Mouse (Mus musculus): Measurements from ENCODE around the gene Zfp984. TPM values are rescaled to one million over a fixed set of nuclear protein-coding genes. Genes with fewer than 3 reads are reported as not detected.
A peak's percentile ranks its signal among the peaks of the same experiment; 100 is the strongest.
"Not testable (repeated sequence)": the region's sequence is repeated elsewhere in the genome, so short reads cannot be mapped to it uniquely, and the experiment has no call there.

Zfp984 gene
- polyA plus RNA-seq, 1 experiment from 2014 or later, result 12.8 TPM

GRCm38 (mm10) chr4:147814592-147815167, 5.1 kb upstream of the Zfp984 start:
- ATAC-seq, result no peak
- Histone ChIP-seq H3K27ac (ENCODE audit: low read length) (no peak overlapping the region), H3K27me3 (replicated peaks; ENCODE audit: control insufficient read depth, insufficient read depth, low read length) (no peaks in the 10 kb centered on the region), H3K9me3 (ENCODE audit: control insufficient read depth, low read length) (peaks cover 5% of the 10 kb centered on the region; the same call in 1 of the 2 replicates), H3K4me1 (ENCODE audit: control insufficient read depth, insufficient read depth, low read length) (no peaks in the 10 kb centered on the region), H3K4me2 (ENCODE audit: low read depth, low read length) (no peak overlapping the region), H3K9ac (ENCODE audit: low read depth, low read length) (no peak overlapping the region), H3K36me3 (ENCODE audit: control insufficient read depth, insufficient read depth, low read length) (no peaks in the 10 kb centered on the region), H3K4me3 (ENCODE audit: low read length) (no peak overlapping the region)
- 86% methylated on average over 2 of the region's 2 CpGs for WGBS

GRCm38 (mm10) chr4:147813249-147813765, 3.7 kb upstream of the Zfp984 start:
- no peak overlapping the region for H3K4me3 ChIP-seq (ENCODE audit: low read length)
- 45% methylated on average over 5 of the region's 5 CpGs for WGBS
- H3K4me1 ChIP-seq (ENCODE audit: control insufficient read depth, insufficient read depth, low read length), result peaks cover 6% of the 10 kb centered on the region; the same call in 1 of the 2 replicates

GRCm38 (mm10) chr4:147809966-147810304, 347 bp upstream of the Zfp984 start:
- WGBS, result 48% methylated on average over 2 of the region's 2 CpGs
- not testable (repeated sequence) for H3K36me3 ChIP-seq (ENCODE audit: control insufficient read depth, insufficient read depth, low read length); H3K27me3 ChIP-seq (replicated peaks; ENCODE audit: control insufficient read depth, insufficient read depth, low read length); H3K9me3 ChIP-seq (ENCODE audit: control insufficient read depth, low read length); H3K27ac ChIP-seq (ENCODE audit: low read length); H3K9ac ChIP-seq (ENCODE audit: low read depth, low read length); H3K4me1 ChIP-seq (ENCODE audit: control insufficient read depth, insufficient read depth, low read length)
- Histone ChIP-seq H3K4me2 (ENCODE audit: low read depth, low read length) (peak overlapping the region; percentile 61), H3K4me3 (ENCODE audit: low read length) (peak overlapping the region; percentile 60)
- peak; percentile 62 for ATAC-seq

More at GRCm38 (mm10) chr4:147813249-147813765, 3.7 kb upstream of the Zfp984 start:
- H3K27ac ChIP-seq (ENCODE audit: low read length), result no peak overlapping the region
- H3K36me3 ChIP-seq (ENCODE audit: control insufficient read depth, insufficient read depth, low read length), result no peaks in the 10 kb centered on the region
- no peak overlapping the region for H3K9ac ChIP-seq (ENCODE audit: low read depth, low read length)
- no peaks in the 10 kb centered on the region for H3K27me3 ChIP-seq (replicated peaks; ENCODE audit: control insufficient read depth, insufficient read depth, low read length)
- H3K9me3 ChIP-seq (ENCODE audit: control insufficient read depth, low read length), result peaks cover 5% of the 10 kb centered on the region; the same call in 1 of the 2 replicates
- H3K4me2 ChIP-seq (ENCODE audit: low read depth, low read length), result no peak overlapping the region
- no peak for ATAC-seq

GRCm38 (mm10) chr4:147808483-147808882, 1.1 kb downstream of the Zfp984 start:
- H3K9ac ChIP-seq (ENCODE audit: low read depth, low read length); H3K27ac ChIP-seq (ENCODE audit: low read length); H3K36me3 ChIP-seq (ENCODE audit: control insufficient read depth, insufficient read depth, low read length); H3K27me3 ChIP-seq (replicated peaks; ENCODE audit: control insufficient read depth, insufficient read depth, low read length); H3K9me3 ChIP-seq (ENCODE audit: control insufficient read depth, low read length); H3K4me1 ChIP-seq (ENCODE audit: control insufficient read depth, insufficient read depth, low read length): not testable (repeated sequence)
- H3K4me3 ChIP-seq (ENCODE audit: low read length), result peak overlapping the region; percentile 60
- 70% methylated on average over 4 of the region's 4 CpGs for WGBS
- ATAC-seq, result peak; percentile 49; the same call in 1 of the 2 replicates
- peak overlapping the region; percentile 61 for H3K4me2 ChIP-seq (ENCODE audit: low read depth, low read length)

GRCm38 (mm10) chr4:147795308-147795707, 14.3 kb downstream of the Zfp984 start:
- H3K27me3 ChIP-seq (replicated peaks; ENCODE audit: control insufficient read depth, insufficient read depth, low read length); ATAC-seq; H3K4me2 ChIP-seq (ENCODE audit: low read depth, low read length); H3K4me1 ChIP-seq (ENCODE audit: control insufficient read depth, insufficient read depth, low read length); H3K9me3 ChIP-seq (ENCODE audit: control insufficient read depth, low read length); H3K9ac ChIP-seq (ENCODE audit: low read depth, low read length); H3K4me3 ChIP-seq (ENCODE audit: low read length); H3K27ac ChIP-seq (ENCODE audit: low read length); H3K36me3 ChIP-seq (ENCODE audit: control insufficient read depth, insufficient read depth, low read length): not testable (repeated sequence)
- WGBS, result 94% methylated on average over 1 of the region's 1 CpGs

GRCm38 (mm10) chr4:147794026-147794665, 15.4 kb downstream of the Zfp984 start:
- H3K27me3 ChIP-seq (replicated peaks; ENCODE audit: control insufficient read depth, insufficient read depth, low read length); H3K9ac ChIP-seq (ENCODE audit: low read depth, low read length); H3K9me3 ChIP-seq (ENCODE audit: control insufficient read depth, low read length); H3K36me3 ChIP-seq (ENCODE audit: control insufficient read depth, insufficient read depth, low read length); H3K4me3 ChIP-seq (ENCODE audit: low read length); H3K27ac ChIP-seq (ENCODE audit: low read length); ATAC-seq; H3K4me2 ChIP-seq (ENCODE audit: low read depth, low read length); H3K4me1 ChIP-seq (ENCODE audit: control insufficient read depth, insufficient read depth, low read length): not testable (repeated sequence)
- WGBS, result 92% methylated on average over 1 of the region's 3 CpGs

- not testable (repeated sequence) for H3K4me3 ChIP-seq (ENCODE audit: low read length); H3K9ac ChIP-seq (ENCODE audit: low read depth, low read length); ATAC-seq; H3K4me1 ChIP-seq (ENCODE audit: control insufficient read depth, insufficient read depth, low read length); H3K4me2 ChIP-seq (ENCODE audit: low read depth, low read length); H3K36me3 ChIP-seq (ENCODE audit: control insufficient read depth, insufficient read depth, low read length); H3K27me3 ChIP-seq (replicated peaks; ENCODE audit: control insufficient read depth, insufficient read depth, low read length); H3K9me3 ChIP-seq (ENCODE audit: control insufficient read depth, low read length); H3K27ac ChIP-seq (ENCODE audit: low read length)
- WGBS, result 68% methylated on average over 2 of the region's 2 CpGs
Observed at GRCm38 (mm10) chr4:147793390-147793916, 16.1 kb downstream of the Zfp984 start.

GRCm38 (mm10) chr4:147791729-147792128, 17.9 kb downstream of the Zfp984 start:
- H3K27me3 ChIP-seq (replicated peaks; ENCODE audit: control insufficient read depth, insufficient read depth, low read length); ATAC-seq; H3K9ac ChIP-seq (ENCODE audit: low read depth, low read length); H3K4me1 ChIP-seq (ENCODE audit: control insufficient read depth, insufficient read depth, low read length); H3K4me3 ChIP-seq (ENCODE audit: low read length); H3K27ac ChIP-seq (ENCODE audit: low read length); H3K9me3 ChIP-seq (ENCODE audit: control insufficient read depth, low read length); H3K4me2 ChIP-seq (ENCODE audit: low read depth, low read length); H3K36me3 ChIP-seq (ENCODE audit: control insufficient read depth, insufficient read depth, low read length): not testable (repeated sequence)

GRCm38 (mm10) chr4:147746255-147746654, 63.3 kb downstream of the Zfp984 start:
- not testable (repeated sequence) for H3K9me3 ChIP-seq (ENCODE audit: control insufficient read depth, low read length); H3K9ac ChIP-seq (ENCODE audit: low read depth, low read length); H3K4me2 ChIP-seq (ENCODE audit: low read depth, low read length); H3K27ac ChIP-seq (ENCODE audit: low read length); H3K4me1 ChIP-seq (ENCODE audit: control insufficient read depth, insufficient read depth, low read length); H3K4me3 ChIP-seq (ENCODE audit: low read length); H3K36me3 ChIP-seq (ENCODE audit: control insufficient read depth, insufficient read depth, low read length); ATAC-seq; H3K27me3 ChIP-seq (replicated peaks; ENCODE audit: control insufficient read depth, insufficient read depth, low read length)
- WGBS, result 94% methylated on average over 14 of the region's 15 CpGs

All from intestine, embryonic 16.5 days (tissue).